Mouse (Mus musculus) MEL (cell line): ENCODE data around the gene Igf2r. TPM values are rescaled to one million over a fixed set of nuclear protein-coding genes. Genes with fewer than 3 reads are reported as not detected.

Source experiments
- DNase-seq: peaks from one replicate; pipeline ENCODE4 v3.0.0; 2011; ENCODE audit warnings: low read depth, low spot score
- H3K27ac ChIP-seq: 2 replicates; pipeline ENCODE4 v1.5.1; 2012; ENCODE audit warnings: low read depth, mild to moderate bottlenecking, control low read depth, low read length, moderate library complexity; ENCODE audit not compliant: control insufficient read depth
- H3K27me3 ChIP-seq, 2 experiments: fragments of 150-350 bp in 1 of 2; sonication (generic) in 1 of 2; 2 replicates each; pipeline ENCODE4 v1.6.1; 2012; ENCODE audit warnings: low read length in 2 of 2, mild to moderate bottlenecking in 2 of 2, improper control_type of control experiment in 1 of 2, moderate library complexity in 1 of 2; ENCODE audit not compliant: insufficient read depth in 2 of 2, control insufficient read depth in 1 of 2
- H3K36me3 ChIP-seq, 2 experiments: 2 replicates each; pipeline ENCODE4 v1.6.1; 2012 to 2014; ENCODE audit warnings: low read length in 2 of 2, improper control_type of control experiment in 1 of 2, inconsistent platforms in 1 of 2, mild to moderate bottlenecking in 1 of 2; ENCODE audit not compliant: insufficient read depth in 2 of 2, control insufficient read depth in 1 of 2
- H3K4me1 ChIP-seq, 2 experiments: fragments of 150-350 bp in 1 of 2; sonication (generic) in 1 of 2; 2 replicates each; pipeline ENCODE4 v1.6.1; 2012; ENCODE audit warnings: low read length in 2 of 2, improper control_type of control experiment in 1 of 2, mild to moderate bottlenecking in 1 of 2; ENCODE audit not compliant: insufficient read depth in 2 of 2, control insufficient read depth in 1 of 2
- H3K4me3 ChIP-seq, 2 experiments: fragments of 150-350 bp in 1 of 2; sonication (generic) in 1 of 2; 2 replicates each; pipeline ENCODE4 v1.5.1; 2012; ENCODE audit warnings: low read depth in 2 of 2, low read length in 2 of 2, mild to moderate bottlenecking in 2 of 2, moderate library complexity in 2 of 2, control low read depth in 1 of 2, improper control_type of control experiment in 1 of 2; ENCODE audit not compliant: control insufficient read depth in 1 of 2, insufficient read depth in 1 of 2
- H3K79me2 ChIP-seq: 2 replicates; pipeline ENCODE4 v1.6.1; 2012; ENCODE audit warnings: mild to moderate bottlenecking, low read length, moderate library complexity; ENCODE audit not compliant: control insufficient read depth, poor library complexity, insufficient read depth
- H3K9ac ChIP-seq: 2 replicates; pipeline ENCODE4 v1.6.1; 2012; ENCODE audit warnings: low read depth, mild to moderate bottlenecking, control low read depth, low read length, moderate library complexity; ENCODE audit not compliant: control insufficient read depth, poor library complexity, severe bottlenecking
- H3K9me3 ChIP-seq: fragments of 150-350 bp; sonication (generic); replicated peaks from 2 replicates; pipeline ENCODE4 v1.6.1; 2012; ENCODE audit warnings: mild to moderate bottlenecking, low read length, improper control_type of control experiment, moderate library complexity; ENCODE audit not compliant: insufficient read depth
- BHLHE40 ChIP-seq: IDR thresholded peaks from 2 replicates; pipeline ENCODE4 v1.6.1; 2012; ENCODE audit warnings: low read depth, mild to moderate bottlenecking, inconsistent platforms, low read length, improper control_type of control experiment, borderline replicate concordance
- CHD1 ChIP-seq: IDR thresholded peaks from 2 replicates; pipeline ENCODE4 v1.6.1; 2012; ENCODE audit warnings: low read depth, mild to moderate bottlenecking, inconsistent platforms, low read length, improper control_type of control experiment
- CHD2 ChIP-seq: IDR thresholded peaks from 2 replicates; pipeline ENCODE4 v1.6.1; 2011; ENCODE audit warnings: low read length, improper control_type of control experiment
- CTCF ChIP-seq, 3 experiments: IDR thresholded peaks in 2 of 3; conservative IDR thresholded peaks in 1 of 3; 2 replicates each; pipeline ENCODE4 v1.5.1; 2011 to 2012; ENCODE audit warnings: low read length in 3 of 3, low read depth in 2 of 3, mild to moderate bottlenecking in 2 of 3, improper control_type of control experiment in 1 of 3, inconsistent platforms in 1 of 3, mixed read lengths in 1 of 3, moderate library complexity in 1 of 3; ENCODE audit not compliant: control insufficient read depth in 1 of 3, insufficient read depth in 1 of 3, poor library complexity in 1 of 3, severe bottlenecking in 1 of 3
- EP300 ChIP-seq, 2 experiments: IDR thresholded peaks; 2 replicates each; pipeline ENCODE4 v1.6.1; 2011; ENCODE audit warnings: improper control_type of control experiment in 2 of 2, low read length in 2 of 2, low read depth in 1 of 2, mild to moderate bottlenecking in 1 of 2
- GABPA ChIP-seq: IDR thresholded peaks from 2 replicates; pipeline ENCODE4 v1.6.1; 2012; ENCODE audit warnings: low read depth, mild to moderate bottlenecking, inconsistent platforms, low read length, improper control_type of control experiment, moderate library complexity
- GATA1 ChIP-seq: IDR thresholded peaks from 2 replicates; pipeline ENCODE4 v1.6.1; 2011; ENCODE audit warnings: low read depth, low read length, improper control_type of control experiment
- JUND ChIP-seq: IDR thresholded peaks from 2 replicates; pipeline ENCODE4 v1.6.1; 2011; ENCODE audit warnings: low read depth, mild to moderate bottlenecking, improper control_type of control experiment, low read length
- KAT2A ChIP-seq: conservative IDR thresholded peaks from 2 replicates; pipeline ENCODE4 v1.6.1; 2012; ENCODE audit warnings: low read depth, low read length, improper control_type of control experiment, inconsistent platforms
- MAFK ChIP-seq: IDR thresholded peaks from 2 replicates; pipeline ENCODE4 v1.6.1; 2011; ENCODE audit warnings: low read depth, mild to moderate bottlenecking, low read length, improper control_type of control experiment, borderline replicate concordance
- MAX ChIP-seq: IDR thresholded peaks from 2 replicates; pipeline ENCODE4 v1.6.1; 2011; ENCODE audit warnings: low read length, improper control_type of control experiment
- MEF2A ChIP-seq: IDR thresholded peaks from 2 replicates; pipeline ENCODE4 v1.6.1; 2014; ENCODE audit warnings: low read depth, mild to moderate bottlenecking, inconsistent platforms, low read length, improper control_type of control experiment; ENCODE audit not compliant: poor library complexity, insufficient replicate concordance, severe bottlenecking; ENCODE audit errors: extremely low read depth
- MXI1 ChIP-seq: IDR thresholded peaks from 2 replicates; pipeline ENCODE4 v1.6.1; 2011; ENCODE audit warnings: mild to moderate bottlenecking, low read depth, low read length, improper control_type of control experiment
- NELFE ChIP-seq: IDR thresholded peaks from 2 replicates; pipeline ENCODE4 v1.6.1; 2011; ENCODE audit warnings: low read depth, low read length, improper control_type of control experiment
- NRF1 ChIP-seq: IDR thresholded peaks from 2 replicates; pipeline ENCODE4 v1.6.1; 2014; ENCODE audit warnings: low read depth, mild to moderate bottlenecking, inconsistent platforms, low read length, improper control_type of control experiment, moderate library complexity; ENCODE audit not compliant: poor library complexity, insufficient read depth, severe bottlenecking
- POLR2A ChIP-seq, 2 experiments: IDR thresholded peaks; 2 replicates each; pipeline ENCODE4 v1.6.1; 2011 to 2012; ENCODE audit warnings: low read length in 2 of 2, mild to moderate bottlenecking in 2 of 2, control low read depth in 1 of 2, improper control_type of control experiment in 1 of 2, low read depth in 1 of 2, moderate library complexity in 1 of 2; ENCODE audit not compliant: control insufficient read depth in 1 of 2, insufficient read depth in 1 of 2, poor library complexity in 1 of 2
- POLR2AphosphoS2 ChIP-seq: IDR thresholded peaks from 2 replicates; pipeline ENCODE4 v1.6.1; 2011; ENCODE audit warnings: low read length, improper control_type of control experiment
- POLR2AphosphoS5 ChIP-seq: IDR thresholded peaks from 2 replicates; pipeline ENCODE4 v1.6.1; 2012; ENCODE audit warnings: low read depth, borderline replicate concordance, mild to moderate bottlenecking, inconsistent platforms, low read length, moderate library complexity, mixed read lengths
- RAD21 ChIP-seq: IDR thresholded peaks from 2 replicates; pipeline ENCODE4 v1.6.1; 2011; ENCODE audit warnings: mild to moderate bottlenecking, low read depth, low read length, improper control_type of control experiment
- SIN3A ChIP-seq: IDR thresholded peaks from 2 replicates; pipeline ENCODE4 v1.6.1; 2012; ENCODE audit warnings: low read length, improper control_type of control experiment, inconsistent platforms
- SMC3 ChIP-seq: IDR thresholded peaks from 2 replicates; pipeline ENCODE4 v1.6.1; 2011; ENCODE audit warnings: low read depth, low read length, improper control_type of control experiment
- TBP ChIP-seq: IDR thresholded peaks from 2 replicates; pipeline ENCODE4 v1.8.0; 2011; ENCODE audit warnings: low read depth, low read length, improper control_type of control experiment
- TCF12 ChIP-seq: IDR thresholded peaks from 2 replicates; pipeline ENCODE4 v1.6.1; 2014; ENCODE audit warnings: low read depth, mild to moderate bottlenecking, inconsistent platforms, low read length, improper control_type of control experiment, moderate library complexity
- USF1 ChIP-seq: IDR thresholded peaks from 2 replicates; pipeline ENCODE4 v1.6.1; 2014; ENCODE audit warnings: low read depth, mild to moderate bottlenecking, inconsistent platforms, low read length, improper control_type of control experiment, moderate library complexity
- USF2 ChIP-seq, 2 experiments: IDR thresholded peaks; 2 replicates each; pipeline ENCODE4 v1.6.1; 2011 to 2012; ENCODE audit warnings: improper control_type of control experiment in 2 of 2, low read length in 2 of 2, borderline replicate concordance in 1 of 2, inconsistent platforms in 1 of 2, low read depth in 1 of 2, mild to moderate bottlenecking in 1 of 2; ENCODE audit not compliant: insufficient read depth in 1 of 2
- ZKSCAN1 ChIP-seq: IDR thresholded peaks from 2 replicates; pipeline ENCODE4 v1.6.1; 2012; ENCODE audit warnings: low read depth, mild to moderate bottlenecking, inconsistent platforms, low read length, improper control_type of control experiment, moderate library complexity
- ZMIZ1 ChIP-seq: IDR thresholded peaks from 2 replicates; pipeline ENCODE4 v1.6.1; 2012; ENCODE audit warnings: low read depth, mild to moderate bottlenecking, inconsistent platforms, low read length, improper control_type of control experiment, moderate library complexity
- polyA plus RNA-seq, 2 experiments: library from polyadenylated mRNA; stranded (reverse) in 1 of 2; unstranded in 1 of 2; fragments of >175 nt in 1 of 2; fragments of >200 nt in 1 of 2; gene quantifications; 2 replicates each; pipeline versions ENCODE4 v1.2.1 to v1.2.4; 2012; ENCODE audit warnings: low replicate concordance in 2 of 2, low read depth in 1 of 2; ENCODE audit not compliant: insufficient read length in 2 of 2, insufficient read depth in 1 of 2, missing spikeins in 1 of 2
- total RNA-seq: library from RNA; depleted of rRNA; stranded (reverse); fragments of 300-350 nt; gene quantifications from 2 replicates; pipeline ENCODE4 v1.2.3, GENCODE M21; 2012

Gene Igf2r
- total and polyA plus RNA-seq, 3 experiments, result 18.0 to 21.7 (median 18.3) TPM

GRCm38 (mm10) chr17:12718251-12718650 is 51.2 kb downstream of the Igf2r start:
- Histone ChIP-seq H3K4me1 (no peaks in the 10 kb centered on the region), H3K27me3 (no peaks in the 10 kb centered on the region), H3K36me3 (no peaks in the 10 kb centered on the region; a peak in 1 of 4 replicates), H3K27ac (no peak overlapping the region), H3K9ac (no peak overlapping the region), H3K4me3 (no peak overlapping the region), H3K9me3 (no peaks in the 10 kb centered on the region), H3K79me2 (no peaks in the 10 kb centered on the region)
- no peak for DNase-seq
- TF ChIP-seq POLR2AphosphoS2 (no peak), SIN3A (no peak), TCF12 (no peak), JUND (no peak), POLR2AphosphoS5 (no peak), MAX (no peak), KAT2A (no peak), BHLHE40 (no peak), TBP (no peak), CHD2 (no peak), SMC3 (no peak), USF1 (no peak), GABPA (no peak), ZKSCAN1 (no peak), ZMIZ1 (no peak), USF2 (IDR thresholded peaks at IDR 0.05; ENCODE audit: borderline replicate concordance in 1 of 2, insufficient read depth in 1 of 2, low read depth in 1 of 2, low read length in 2 of 2) (no peak), EP300 (IDR thresholded peaks at IDR 0.05; ENCODE audit: low read depth in 1 of 2, low read length in 2 of 2) (no peak)

- no peak overlapping the region for H3K27ac ChIP-seq
- H3K4me3 ChIP-seq, result no peak overlapping the region
- H3K79me2 ChIP-seq, result no peaks in the 10 kb centered on the region
- TF ChIP-seq NELFE, result no peak
- TF ChIP-seq GATA1, result no peak
- TF ChIP-seq SMC3, result no peak
- TF ChIP-seq CHD1, result no peak
- TF ChIP-seq ZKSCAN1, result no peak
- TF ChIP-seq CHD2, result no peak
- no peak for TF ChIP-seq CTCF (IDR thresholded peaks at IDR 0.05 in 2 of 3, conservative IDR thresholded peaks at IDR 0.05 in 1 of 3; ENCODE audit: control insufficient read depth in 1 of 3, insufficient read depth in 1 of 3, low read depth in 2 of 3, low read length in 3 of 3, poor library complexity in 1 of 3, severe bottlenecking in 1 of 3)
- TF ChIP-seq MAFK, result no peak
- no peak for TF ChIP-seq POLR2A (IDR thresholded peaks at IDR 0.05; ENCODE audit: control insufficient read depth in 1 of 2, insufficient read depth in 1 of 2, low read depth in 1 of 2, low read length in 2 of 2, poor library complexity in 1 of 2)
- TF ChIP-seq EP300 (IDR thresholded peaks at IDR 0.05; ENCODE audit: low read depth in 1 of 2, low read length in 2 of 2), result no peak
- TF ChIP-seq TCF12, result no peak
- TF ChIP-seq MXI1, result no peak
- TF ChIP-seq RAD21, result no peak
- no peak for TF ChIP-seq MEF2A
- TF ChIP-seq MAX, result no peak
- TF ChIP-seq TBP, result no peak
- no peak for TF ChIP-seq USF2 (IDR thresholded peaks at IDR 0.05; ENCODE audit: borderline replicate concordance in 1 of 2, insufficient read depth in 1 of 2, low read depth in 1 of 2, low read length in 2 of 2)
- no peak for TF ChIP-seq NRF1
- no peak for TF ChIP-seq KAT2A
- TF ChIP-seq ZMIZ1, result no peak
- no peak overlapping the region for H3K9ac ChIP-seq
- no peaks in the 10 kb centered on the region; a peak in 1 of 4 replicates for H3K36me3 ChIP-seq
- no peaks in the 10 kb centered on the region for H3K9me3 ChIP-seq
- no peaks in the 10 kb centered on the region for H3K27me3 ChIP-seq
- no peak for DNase-seq
- no peaks in the 10 kb centered on the region for H3K4me1 ChIP-seq
Observed at GRCm38 (mm10) chr17:12717445-12717844, 52.0 kb downstream of the Igf2r start.
